Mouse (Mus musculus) Muller cell, postnatal 12 days (primary cell): Measurements from ENCODE around the gene Pttg1.

Source experiments
- DNase-seq: peaks from one replicate; pipeline ENCODE4 v3.0.0-alpha.2; 2015; ENCODE audit errors: inconsistent ontology term

The Pttg1 gene

GRCm38 (mm10) chr11:43425824-43426413 lies at the start of gene Pttg1:
Gene Pttg1 (minus strand): TSS chr11:43426251.
- DNase-seq, result peak; percentile 92

GRCm38 (mm10) chr11:43474225-43474774 lies 48.2 kb upstream of the Pttg1 start, which contains the start of gene C1qtnf2:
Gene C1qtnf2 (plus strand): TSS chr11:43474276.
- DNase-seq, result no peak

GRCm38 (mm10) chr11:43473635-43474224 lies 47.7 kb upstream of the Pttg1 start:
- DNase-seq, result no peak

GRCm38 (mm10) chr11:43473115-43473514 lies 47.1 kb upstream of the Pttg1 start:
- DNase-seq, result no peak

- peak; percentile 90 for DNase-seq
These were observed 45.1 kb upstream of the Pttg1 start for GRCm38 (mm10) chr11:43470881-43471820.

GRCm38 (mm10) chr11:43470118-43470517 lies 44.1 kb upstream of the Pttg1 start:
- no peak for DNase-seq

GRCm38 (mm10) chr11:43463204-43463603 lies 37.2 kb upstream of the Pttg1 start:
- no peak for DNase-seq

GRCm38 (mm10) chr11:43452266-43452665 lies 26.2 kb upstream of the Pttg1 start:
- no peak for DNase-seq

GRCm38 (mm10) chr11:43451322-43451721 lies 25.3 kb upstream of the Pttg1 start:
- no peak for DNase-seq

- DNase-seq, result no peak
These were observed 23.9 kb upstream of the Pttg1 start for GRCm38 (mm10) chr11:43449916-43450315.

GRCm38 (mm10) chr11:43443183-43443582 lies 17.1 kb upstream of the Pttg1 start:
- DNase-seq, result no peak

- DNase-seq, result no peak
These were observed 15.1 kb upstream of the Pttg1 start for GRCm38 (mm10) chr11:43441121-43441520.

GRCm38 (mm10) chr11:43434024-43434407 lies 8.0 kb upstream of the Pttg1 start:
- no peak for DNase-seq

- peak; percentile 77 for DNase-seq
These were observed 7.4 kb upstream of the Pttg1 start, which contains the start of gene Slu7 for GRCm38 (mm10) chr11:43433254-43434023. Gene Slu7 (plus strand): TSS chr11:43433744.

GRCm38 (mm10) chr11:43426414-43426884 lies 398 bp upstream of the Pttg1 start:
- DNase-seq, result no peak

GRCm38 (mm10) chr11:43425166-43425709 lies 813 bp downstream of the Pttg1 start:
- no peak for DNase-seq

GRCm38 (mm10) chr11:43424386-43424785 lies 1.7 kb downstream of the Pttg1 start:
- DNase-seq, result no peak

- DNase-seq, result no peak
These were observed 8.8 kb downstream of the Pttg1 start for GRCm38 (mm10) chr11:43417201-43417600.

- peak; percentile 43 for DNase-seq
These were observed 13.1 kb downstream of the Pttg1 start for GRCm38 (mm10) chr11:43412771-43413451.

GRCm38 (mm10) chr11:43411413-43411812 lies 14.6 kb downstream of the Pttg1 start:
- peak; percentile 39 for DNase-seq
